Comparison of ENCODE assay signal across 8 mouse cellular contexts in the genomic region with DNA sequence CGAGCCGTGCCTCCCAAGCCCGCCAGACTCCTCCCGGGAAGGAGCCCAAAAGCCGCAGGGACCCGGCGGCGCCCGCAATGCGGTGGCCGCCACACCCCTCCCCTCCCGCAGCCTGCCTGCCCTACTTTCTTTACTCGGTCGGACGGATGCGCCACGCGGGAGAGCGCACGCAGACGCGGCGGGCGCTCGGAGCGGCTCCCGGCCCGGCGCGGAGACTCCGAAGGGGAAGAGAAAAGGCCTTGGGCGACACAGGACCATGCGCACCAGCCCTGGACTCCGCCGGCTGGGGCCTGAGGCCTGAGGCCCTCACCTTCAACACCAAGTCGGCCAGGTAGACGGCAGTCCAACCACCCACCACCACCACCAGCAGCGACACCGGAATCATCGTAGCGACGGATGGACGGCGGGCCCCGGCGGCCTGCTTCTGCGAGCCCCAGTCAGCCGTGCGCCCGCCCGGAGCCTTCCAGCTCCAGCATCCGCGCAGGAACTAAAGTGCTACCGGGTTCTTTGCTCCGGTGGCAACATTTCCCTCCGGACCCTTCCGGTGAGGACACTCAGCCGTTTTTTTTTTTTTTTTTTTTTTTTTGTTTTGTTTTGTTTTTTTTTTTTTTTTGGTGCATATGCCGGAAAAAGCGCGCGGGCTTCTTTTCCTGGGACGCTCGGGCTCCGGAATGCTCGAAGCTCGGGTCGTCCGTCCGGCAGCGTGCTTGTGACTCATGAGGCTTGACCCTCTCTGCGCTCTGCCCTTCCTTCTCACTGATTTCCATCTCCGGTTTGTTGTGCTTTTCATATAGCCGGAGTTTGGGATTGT. TPM values are rescaled to one million over a fixed set of nuclear protein-coding genes. Genes with fewer than 3 reads are reported as not detected.
DNase-seq lines count a peak whose midpoint lies in the region; ATAC-seq and TF ChIP-seq lines count a peak whose summit lies in the region.

TSS of gene Mbtps2 (minus strand) at position 530 of the 811 bp plus-strand sequence.

- H3K4me3 ChIP-seq in forebrain, postnatal 0 days (ENCODE audit: low read depth, low read length): peak within 1 kb of the TSS; percentile 56

- peaks cover 4% of the 10 kb centered on the region for H3K4me1 ChIP-seq in forebrain, postnatal 0 days (ENCODE audit: insufficient read depth)

- WGBS in forebrain, postnatal 0 days: 21% methylated on average over 63 of the region's 74 CpGs

- H3K9me3 ChIP-seq in forebrain, postnatal 0 days (ENCODE audit: low read length): no peaks in the 10 kb centered on the region

- peak; percentile 90 for ATAC-seq in forebrain, postnatal 0 days

- no peaks in the 10 kb centered on the region for H3K27me3 ChIP-seq in forebrain, postnatal 0 days (ENCODE audit: insufficient read depth, low read length)

- H3K4me2 ChIP-seq in forebrain, postnatal 0 days (ENCODE audit: low read depth): peak within 1 kb of the TSS; percentile 45

- peak; percentile 69 for DNase-seq in ES-CJ7 (ENCODE audit: low read depth, low spot score)
- peak; percentile 70 for DNase-seq in cerebellum, adult 11 months
- peak; percentile 78 for DNase-seq in forebrain, postnatal 0 days
- DNase-seq in heart, postnatal 4 days: peak; percentile 73
- peak; percentile 60 to 68 for DNase-seq in layer of hippocampus, postnatal 10 days (ENCODE audit: low spot score in 2 of 2)
- DNase-seq in lung, postnatal 25 days (ENCODE audit: low spot score): peak; percentile 39
- peak; percentile 26 for DNase-seq in retina, adult 2 months (ENCODE audit: low read depth, low spot score)
- DNase-seq in thymus, postnatal 25 days: peak; percentile 65

- H3K9ac ChIP-seq in forebrain, postnatal 0 days: peak within 1 kb of the TSS; percentile 76

- H3K36me3 ChIP-seq in forebrain, postnatal 0 days (ENCODE audit: insufficient read depth): no peaks in the 10 kb centered on the region

- H3K27ac ChIP-seq in forebrain, postnatal 0 days (ENCODE audit: low read depth, low read length): peak within 1 kb of the TSS; percentile 90

- no peak for TF ChIP-seq CTCF in forebrain, postnatal 0 days (IDR thresholded peaks at IDR 0.05; ENCODE audit: low read depth)

RNA-seq across cellular contexts. Expression of gene Mbtps2, which starts in this region (rescaled TPM):
- total RNA-seq in forebrain, postnatal 0 days (2014; rRNA removed): 15.0 and 19.0 TPM in 2 replicates
- 20.0 and 24.9 TPM in 2 replicates for polyA plus RNA-seq in forebrain, postnatal 0 days (2015; fragmentation: Nextera tagmentation; extraction: Ambion mirVana)
- 10 to 100 TPM; 17.8 to 17.9 TPM for total RNA-seq in heart, postnatal 4 days (2021)
- 10 to 100 TPM; 33.8 to 38.5 TPM for total RNA-seq in layer of hippocampus, postnatal 10 days (2021)

Comparison
In these comparisons a context has a peak if more than half of its experiments do, and no peak if none do; other contexts are left out.
1. Peak in every context shown above with its lines: DNase-seq, ATAC-seq, H3K4me3 ChIP-seq and H3K27ac ChIP-seq.
2. DNase-seq: peak in every context shown above with its lines; median percentile 78 in forebrain, postnatal 0 days; 73 in heart, postnatal 4 days; 70 in cerebellum, adult 11 months; 69 in ES-CJ7; 65 in thymus, postnatal 25 days; 64 in layer of hippocampus, postnatal 10 days; 39 in lung, postnatal 25 days; 26 in retina, adult 2 months.